Mouse (Mus musculus): Measurements from ENCODE around the gene Zfp526. TPM values are rescaled to one million over a fixed set of nuclear protein-coding genes. Genes with fewer than 3 reads are reported as not detected.

The Zfp526 gene
- total RNA-seq, 2 experiments from 2014 or later: 10.5 to 12.4 TPM

DNA sequence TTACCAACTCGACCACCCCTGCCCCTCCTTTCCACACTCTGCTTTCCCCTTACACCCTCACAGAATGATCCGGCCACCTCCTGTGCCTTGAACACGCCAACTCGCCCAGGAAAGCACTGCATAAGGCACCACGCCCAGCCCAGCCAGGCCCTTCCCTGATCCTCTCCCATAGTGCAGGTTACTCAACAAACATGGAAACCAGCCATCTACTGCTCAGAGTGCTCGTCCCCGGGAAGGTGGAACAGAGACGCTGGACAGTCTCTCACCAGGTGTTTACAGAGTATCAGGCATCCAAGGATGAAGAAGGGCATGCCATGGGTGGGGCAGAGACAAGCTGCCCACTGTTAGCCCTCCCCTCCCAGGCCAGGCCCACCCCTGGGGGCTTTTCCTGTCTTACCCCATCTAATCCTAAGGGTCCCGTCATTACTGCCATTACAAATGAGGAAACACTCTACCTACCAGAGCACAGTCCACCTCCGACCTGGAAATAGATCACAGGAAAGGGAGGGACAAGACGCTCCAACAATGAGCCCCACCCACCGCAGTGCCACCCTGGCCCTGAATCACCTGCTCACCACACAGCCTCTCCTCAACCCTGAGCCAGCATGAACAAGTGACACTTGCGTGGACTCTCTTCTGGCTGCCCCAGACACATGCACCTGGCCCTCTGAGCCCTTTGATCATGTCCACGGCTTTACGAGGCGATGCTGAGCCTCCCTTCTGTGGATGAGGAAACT, 15.0 kb upstream of the Zfp526 start:
- DNase-seq (ENCODE audit: extremely low spot score in 1 of 2, low spot score in 1 of 2): no peak

DNA sequence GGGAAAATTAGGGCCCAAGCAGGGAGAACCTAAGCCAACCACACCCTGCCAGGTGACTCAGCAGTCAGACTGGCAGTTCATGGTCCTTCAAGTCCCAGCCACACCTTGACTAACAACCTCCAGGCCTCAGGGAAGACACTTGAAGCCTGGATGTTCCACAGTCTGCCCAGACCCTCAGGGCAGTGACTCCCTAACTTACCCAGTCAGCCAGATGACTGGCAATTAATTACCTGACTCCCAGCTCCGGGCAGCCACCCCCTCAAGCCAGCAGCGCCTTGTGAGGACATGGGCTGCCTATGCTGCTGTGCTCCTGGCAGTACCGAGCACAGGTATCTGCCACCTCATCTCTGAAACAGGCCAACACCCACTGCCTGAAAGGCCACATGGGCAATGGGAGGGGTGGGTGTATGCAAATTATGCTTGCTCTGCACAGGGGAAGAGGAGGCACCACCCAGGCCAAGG, 12.0 kb upstream of the Zfp526 start:
- DNase-seq (ENCODE audit: extremely low spot score in 1 of 2, low spot score in 1 of 2): no peak

DNA sequence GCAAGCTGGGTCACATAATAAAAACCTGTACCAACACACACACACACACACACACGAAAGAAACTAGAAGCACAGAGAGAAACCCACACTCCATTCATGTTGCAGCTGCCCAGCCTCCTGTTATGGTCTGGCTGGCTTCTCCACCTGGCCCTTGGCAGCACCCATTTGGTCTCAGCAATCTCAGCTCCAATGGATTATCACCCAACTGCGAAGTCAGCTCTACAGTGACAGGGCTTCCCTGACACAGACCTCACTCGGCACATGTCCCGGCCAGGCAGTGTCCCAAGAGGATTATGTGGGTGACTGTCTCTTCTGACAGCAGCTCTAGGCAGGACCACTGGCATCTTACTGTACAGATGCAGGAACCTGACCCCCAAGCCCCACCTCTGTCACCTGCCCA, 10.7 kb upstream of the Zfp526 start:
- DNase-seq (ENCODE audit: extremely low spot score in 1 of 2, low spot score in 1 of 2): no peak

DNA sequence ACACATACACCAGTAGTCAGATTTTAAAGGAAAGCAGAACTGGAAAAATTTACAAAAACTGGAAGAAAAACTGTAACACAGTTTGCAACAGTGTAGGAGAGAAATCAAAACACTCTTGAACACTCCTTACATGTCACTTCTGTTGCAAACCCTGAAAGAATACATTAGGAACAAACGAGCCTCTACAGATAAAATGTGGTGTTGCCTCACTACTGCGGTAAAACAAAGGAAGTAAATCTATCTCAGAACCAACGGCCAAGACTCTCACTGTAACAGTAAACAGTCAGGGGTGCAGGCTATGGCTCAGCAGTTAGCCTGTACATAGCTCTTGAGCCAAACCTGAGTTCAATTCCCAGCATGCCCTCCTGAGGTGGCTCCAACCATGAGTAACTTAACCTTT, 8.1 kb upstream of the Zfp526 start:
- DNase-seq (ENCODE audit: extremely low spot score in 1 of 2, low spot score in 1 of 2): no peak

DNA sequence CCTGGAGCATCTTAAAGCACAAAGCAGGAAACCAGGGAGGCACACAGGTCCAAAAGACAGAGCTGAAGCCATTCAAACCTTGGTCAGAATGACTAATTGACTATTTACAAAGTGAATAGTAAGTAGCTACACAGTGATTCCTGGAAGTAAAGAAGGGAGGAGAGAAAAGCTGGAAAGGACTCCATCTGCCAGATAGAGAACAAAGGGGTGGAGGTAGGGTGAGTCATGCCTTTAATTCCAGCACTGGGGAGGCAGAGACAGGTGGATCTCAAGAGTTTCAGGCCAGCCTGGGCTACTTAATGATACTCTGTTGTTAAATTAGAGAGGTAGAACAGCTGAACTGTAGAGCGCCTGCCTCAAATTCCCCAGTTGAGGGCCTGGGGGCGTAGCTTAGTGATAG, 7.1 kb upstream of the Zfp526 start:
- DNase-seq (ENCODE audit: extremely low spot score in 1 of 2, low spot score in 1 of 2): no peak

DNA sequence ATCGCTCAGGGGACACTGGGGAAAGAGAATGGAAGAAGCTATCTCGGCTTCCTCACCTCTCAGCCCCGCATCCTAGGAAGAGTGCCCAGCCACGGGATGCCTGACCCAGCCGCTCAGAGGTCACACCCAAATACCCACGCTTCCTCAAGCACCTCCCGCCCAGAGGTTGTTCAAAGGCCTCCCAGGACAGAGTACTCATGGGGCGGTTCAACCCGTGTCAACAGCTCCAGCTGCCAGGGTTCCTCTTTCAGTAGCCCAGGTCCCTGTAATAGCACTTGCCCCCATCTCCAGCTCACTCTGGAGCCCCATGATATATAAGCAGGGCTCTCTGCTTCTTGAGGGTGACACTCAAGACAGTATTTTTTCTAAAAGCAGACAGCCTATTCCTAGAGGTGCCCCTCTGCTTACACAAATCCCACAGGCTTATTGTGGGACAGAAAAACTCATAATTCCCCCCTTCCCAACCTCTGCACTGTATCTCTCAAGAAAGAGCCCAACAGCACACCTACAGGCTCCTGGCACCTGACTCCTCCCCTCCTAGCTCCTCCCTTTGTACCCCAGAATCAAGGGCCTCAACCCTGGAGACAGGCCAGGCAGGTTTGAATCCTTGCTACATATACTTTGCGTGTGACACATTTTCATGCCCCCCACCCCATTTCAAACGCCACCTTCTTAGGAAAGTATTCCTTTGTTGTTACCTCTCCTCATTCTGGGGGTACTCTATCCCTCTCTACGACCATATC, 3.4 kb upstream of the Zfp526 start:
- no peak for DNase-seq (ENCODE audit: extremely low spot score in 1 of 2, low spot score in 1 of 2)

DNA sequence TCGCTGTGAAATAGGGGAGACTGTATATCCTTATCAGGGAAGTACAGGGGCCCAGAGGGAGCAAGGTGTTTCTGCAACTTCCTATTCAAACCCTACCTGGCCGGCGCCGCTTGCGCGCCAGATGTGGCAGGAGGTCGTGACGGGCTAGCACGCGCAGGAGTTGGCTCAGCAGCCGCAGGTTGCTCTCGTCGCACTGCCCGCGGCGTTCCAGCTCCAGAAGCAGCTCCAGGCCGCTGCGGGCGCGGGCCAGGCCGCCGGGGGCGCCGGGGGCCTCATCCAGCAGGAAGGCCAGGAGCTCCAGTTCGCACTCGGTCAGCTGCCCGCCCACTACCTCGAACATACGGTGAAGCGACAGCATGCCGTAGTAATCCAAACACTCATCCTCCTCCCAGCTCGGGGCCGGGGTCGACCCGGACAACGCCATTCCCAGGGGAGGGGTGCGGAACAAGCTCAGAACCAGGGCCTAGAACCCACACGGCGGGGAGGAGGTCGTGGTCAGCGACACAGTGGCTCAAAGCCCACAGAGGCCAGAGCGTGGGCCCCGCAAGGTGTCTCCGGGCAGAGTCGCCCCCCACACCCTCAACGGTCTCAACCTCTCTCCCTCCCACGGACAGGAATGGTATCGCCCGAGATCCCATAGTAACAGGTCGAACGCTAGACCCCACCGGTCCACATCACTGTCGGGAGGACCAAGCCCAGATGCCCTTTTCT, 2.4 kb upstream of the Zfp526 start:
- DNase-seq (ENCODE audit: extremely low spot score in 1 of 2, low spot score in 1 of 2): peak; percentile 38 to 51

DNA sequence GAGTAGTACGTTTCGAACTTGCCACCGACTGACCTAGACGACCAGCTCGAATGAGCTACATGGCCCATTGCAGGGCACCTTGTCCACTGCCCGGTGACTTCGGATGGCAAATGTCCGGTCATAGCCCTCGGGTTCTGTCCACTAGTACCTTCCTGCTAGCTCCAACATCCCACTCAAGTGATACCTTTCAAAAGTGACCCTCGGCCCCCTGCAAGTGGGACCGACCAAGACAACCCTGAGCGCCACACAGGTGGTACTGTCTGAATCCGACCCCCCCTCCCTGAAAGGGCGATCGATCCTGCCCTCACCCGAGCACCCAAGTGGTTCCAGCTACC, 1.8 kb upstream of the Zfp526 start:
- no peak for DNase-seq (ENCODE audit: extremely low spot score in 1 of 2, low spot score in 1 of 2)

DNA sequence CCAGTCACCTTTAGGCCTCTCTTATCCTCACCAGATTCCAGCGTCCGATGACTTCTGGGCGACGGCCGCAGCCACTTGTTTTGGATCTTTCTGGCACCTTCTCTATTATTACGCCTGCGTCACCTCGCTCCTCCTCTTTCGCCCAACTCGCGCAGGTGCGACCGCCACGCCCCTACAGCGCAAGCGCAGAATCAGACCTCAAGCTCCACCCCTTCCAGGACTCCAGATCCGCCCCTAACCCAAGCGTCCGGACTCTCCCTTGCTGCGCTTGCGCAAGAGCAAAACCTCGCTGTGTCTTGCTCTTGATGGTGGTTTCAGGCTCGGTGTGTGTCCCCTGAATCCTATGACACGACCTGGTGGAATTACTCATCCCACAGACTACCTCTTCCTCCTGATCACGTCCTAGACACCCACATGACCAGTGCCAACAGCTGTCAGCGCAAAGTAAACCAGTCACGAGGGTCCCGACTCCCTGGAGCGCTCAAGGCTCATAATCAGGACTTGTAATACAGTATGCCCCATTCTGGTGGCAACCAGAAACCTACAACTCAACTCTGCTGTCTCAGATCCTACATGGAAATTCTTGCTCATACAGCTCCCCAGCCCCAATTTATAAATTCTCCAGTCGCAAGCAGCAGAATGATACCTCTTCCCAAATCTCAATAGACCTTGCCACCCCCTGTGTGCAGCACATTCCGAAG, 1.3 kb upstream of the Zfp526 start:
- peak; percentile 82 to 85 for DNase-seq (ENCODE audit: extremely low spot score in 1 of 2, low spot score in 1 of 2)

DNA sequence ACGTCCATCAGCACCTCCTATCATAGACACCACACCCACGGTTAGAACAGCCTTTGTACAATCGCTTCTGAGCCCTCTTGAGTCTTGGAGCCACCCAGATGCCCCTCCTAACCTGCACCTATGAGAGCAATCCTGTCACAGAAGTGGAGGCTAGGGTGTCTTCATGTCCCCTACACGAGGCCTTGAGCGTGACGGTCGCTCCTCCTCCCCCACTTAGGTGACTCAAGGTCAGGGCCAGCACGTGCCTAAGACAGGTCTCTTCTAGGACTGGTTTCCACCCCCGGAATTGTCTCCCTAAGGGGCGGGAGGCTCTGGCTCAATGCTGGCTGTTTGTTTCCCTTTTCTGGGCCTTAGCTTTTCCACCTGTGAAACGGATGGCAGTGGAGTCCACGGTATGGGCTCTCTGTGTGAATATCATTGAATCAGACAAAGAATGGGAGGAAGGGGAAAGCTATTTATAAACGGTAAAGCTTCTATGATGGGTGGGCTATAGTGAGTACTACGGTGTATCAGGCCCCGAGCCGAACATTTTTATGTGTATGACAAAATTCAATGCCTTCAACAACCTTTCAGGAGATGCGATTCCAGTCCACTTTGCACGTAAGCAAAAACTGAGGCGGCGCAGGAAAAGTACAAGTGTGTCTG, 646 bp upstream of the Zfp526 start, which contains the start of gene Dedd2:
Dedd2 (minus strand) TSS at position 159 of the 645 bp plus-strand sequence.
- no peak for DNase-seq (ENCODE audit: extremely low spot score in 1 of 2, low spot score in 1 of 2)

DNA sequence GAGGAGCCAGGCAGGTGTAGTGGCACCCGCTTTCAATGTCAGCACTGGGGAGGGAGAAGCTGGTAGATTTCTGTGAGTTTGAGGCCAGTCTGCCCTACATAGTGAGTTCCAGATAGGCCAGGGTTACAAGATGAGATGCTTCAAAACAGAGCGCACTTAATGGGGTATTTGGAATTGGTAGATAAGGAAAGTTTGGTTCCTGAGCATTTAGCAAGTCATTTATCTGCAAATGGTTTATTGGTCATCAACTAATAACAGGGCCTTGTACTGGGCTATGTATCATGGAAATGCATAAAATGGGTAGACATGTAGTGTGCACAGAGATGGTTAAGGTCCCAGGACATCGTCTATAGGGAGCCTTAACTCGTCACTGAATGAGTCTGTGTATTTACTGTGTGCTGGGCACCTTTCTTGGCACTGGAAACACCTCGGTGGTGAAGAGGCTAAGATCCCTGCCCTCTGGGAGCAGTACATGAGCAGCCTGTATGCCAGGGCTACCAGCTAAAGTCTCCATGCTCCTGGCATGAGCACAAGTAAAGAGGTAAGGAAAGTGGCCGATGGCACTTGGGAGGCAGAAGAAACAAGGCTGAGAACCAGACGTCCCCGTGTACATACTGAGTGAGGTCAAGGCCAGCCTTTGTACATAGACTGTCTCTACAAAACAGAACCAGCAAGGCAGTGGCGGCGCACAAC, 1.2 kb downstream of the Zfp526 start:
- DNase-seq (ENCODE audit: extremely low spot score in 1 of 2, low spot score in 1 of 2): no peak

DNA sequence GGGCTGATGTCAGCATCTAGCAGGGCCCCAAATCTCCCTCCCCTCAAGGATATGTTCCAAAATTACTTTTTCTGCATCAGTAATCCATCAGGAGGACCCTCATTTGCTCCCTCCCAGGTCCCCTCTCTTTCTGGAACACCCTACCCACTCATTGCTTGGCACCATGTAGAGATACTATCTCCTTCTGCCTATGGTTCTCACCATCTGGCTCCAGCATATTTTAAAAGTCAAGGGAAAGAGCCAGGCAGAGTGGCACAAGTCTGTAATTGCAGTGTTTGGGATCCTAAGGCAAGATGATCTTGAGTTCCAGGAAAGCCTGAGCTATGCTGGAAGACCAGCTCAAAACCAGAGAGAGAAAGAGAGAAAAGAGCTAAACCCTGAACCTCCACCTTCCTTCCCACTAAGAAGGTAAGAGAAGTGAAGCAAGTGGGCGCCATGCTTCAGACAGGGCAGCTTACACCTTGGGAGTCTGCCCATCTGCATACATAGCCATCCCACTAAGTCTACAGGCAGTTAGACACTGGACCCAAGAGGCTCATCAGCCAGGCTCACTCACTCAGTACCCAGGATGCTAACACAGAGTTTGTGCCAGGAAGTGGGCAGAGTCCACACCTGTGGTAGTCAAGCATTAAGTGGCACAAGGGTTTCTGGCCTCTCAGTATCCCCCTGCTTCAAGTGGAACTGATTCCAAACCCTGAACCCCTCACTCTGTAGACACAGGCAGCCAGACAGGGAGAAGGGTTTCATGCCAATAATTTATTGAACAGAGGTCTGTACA, 6.5 kb downstream of the Zfp526 start:
- no peak for DNase-seq (ENCODE audit: extremely low spot score in 1 of 2, low spot score in 1 of 2)

DNA sequence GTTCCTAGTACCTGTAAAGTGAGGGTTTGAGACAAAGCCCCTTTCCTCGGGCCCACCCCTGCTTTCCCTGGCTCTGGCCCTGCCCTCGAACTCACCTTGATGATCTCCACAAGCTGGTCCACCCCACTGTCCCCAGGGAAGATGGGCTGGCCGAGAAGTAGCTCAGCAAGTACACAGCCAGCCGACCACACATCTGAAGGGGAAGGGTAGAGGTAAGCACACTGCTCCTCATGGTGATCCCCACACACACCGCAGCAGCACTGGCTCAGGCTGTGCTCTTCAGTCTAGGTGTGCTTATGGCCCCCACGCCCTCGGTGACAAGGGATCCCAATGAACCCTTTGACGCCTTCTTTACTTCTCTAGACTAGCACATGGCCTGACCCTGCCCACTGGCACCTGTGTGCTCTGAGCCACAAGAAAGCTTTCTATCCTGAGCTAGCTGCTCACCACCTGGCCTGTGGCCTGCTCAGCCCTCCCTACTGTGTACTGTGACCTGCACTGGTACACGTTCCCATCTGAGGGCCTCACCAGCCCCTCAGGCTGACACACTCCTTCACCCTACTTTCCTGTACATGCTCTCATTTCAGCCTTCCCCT, 9.6 kb downstream of the Zfp526 start:
- no peak for DNase-seq (ENCODE audit: extremely low spot score in 1 of 2, low spot score in 1 of 2)

DNA sequence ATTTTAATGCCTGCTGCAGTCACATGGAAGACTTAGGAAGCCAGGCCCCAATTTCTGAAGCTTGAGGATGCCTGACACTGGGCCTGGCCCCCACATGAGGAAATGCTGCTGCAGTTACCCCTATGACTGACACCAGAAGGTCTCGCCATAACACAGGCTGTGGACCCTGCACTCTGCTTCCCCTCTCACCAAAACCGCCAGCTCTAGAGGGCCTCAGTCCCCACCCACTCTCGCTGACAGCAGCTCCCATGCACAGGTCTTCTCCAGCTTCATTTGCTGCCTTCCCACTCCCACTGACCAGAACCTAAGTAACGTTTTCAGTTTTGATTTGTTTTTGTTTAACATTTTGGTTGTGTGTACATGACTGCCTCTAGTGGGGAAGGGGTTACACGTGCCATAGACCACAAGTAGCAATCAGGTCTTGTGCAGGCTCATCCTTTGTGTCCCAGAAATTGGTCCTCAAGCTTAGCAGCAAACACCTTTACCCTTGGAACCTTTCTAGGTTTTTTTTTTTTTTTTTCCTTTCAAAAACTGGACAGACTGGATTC, 10.9 kb downstream of the Zfp526 start:
- no peak for DNase-seq (ENCODE audit: extremely low spot score in 1 of 2, low spot score in 1 of 2)

DNA sequence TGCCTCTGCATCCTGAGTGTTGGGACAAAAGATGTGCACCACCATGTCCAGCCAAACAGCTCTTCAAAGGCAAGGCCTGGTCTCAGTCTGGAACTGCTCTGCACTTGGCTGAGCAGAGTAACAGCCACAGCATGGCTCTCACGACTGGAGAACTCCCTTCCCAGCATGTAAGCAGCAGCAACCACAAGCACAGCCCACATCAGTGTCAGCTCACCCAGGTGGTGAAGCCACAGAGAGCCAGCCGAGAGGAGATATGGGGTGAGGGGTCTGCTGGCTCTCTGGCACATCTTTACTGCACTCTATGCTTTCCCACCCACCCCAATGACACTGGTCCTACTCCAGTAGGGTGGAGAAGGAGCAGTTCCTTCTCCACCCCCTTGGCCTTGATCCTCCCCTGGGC, 11.8 kb downstream of the Zfp526 start:
- DNase-seq (ENCODE audit: extremely low spot score in 1 of 2, low spot score in 1 of 2): no peak

DNA sequence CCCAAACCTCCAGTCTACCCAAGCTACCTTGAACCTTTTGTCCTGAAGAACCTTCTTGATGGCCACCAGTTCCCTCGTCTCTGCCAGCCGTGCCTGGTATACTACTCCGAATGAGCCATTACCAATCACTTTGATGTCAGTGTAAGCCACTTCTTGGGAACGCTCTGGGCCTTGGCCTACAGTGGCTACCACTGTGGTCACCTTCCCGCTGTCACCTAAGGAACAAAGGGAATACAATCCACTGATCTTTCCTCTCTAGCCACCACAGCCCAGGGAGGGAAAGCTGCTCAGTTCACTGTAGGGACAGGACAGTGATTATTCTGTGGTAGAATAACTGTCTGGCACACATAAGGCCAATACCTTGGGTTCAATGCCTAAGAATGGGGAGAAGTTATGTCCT, 14.3 kb downstream of the Zfp526 start:
- DNase-seq (ENCODE audit: extremely low spot score in 1 of 2, low spot score in 1 of 2): no peak

DNA sequence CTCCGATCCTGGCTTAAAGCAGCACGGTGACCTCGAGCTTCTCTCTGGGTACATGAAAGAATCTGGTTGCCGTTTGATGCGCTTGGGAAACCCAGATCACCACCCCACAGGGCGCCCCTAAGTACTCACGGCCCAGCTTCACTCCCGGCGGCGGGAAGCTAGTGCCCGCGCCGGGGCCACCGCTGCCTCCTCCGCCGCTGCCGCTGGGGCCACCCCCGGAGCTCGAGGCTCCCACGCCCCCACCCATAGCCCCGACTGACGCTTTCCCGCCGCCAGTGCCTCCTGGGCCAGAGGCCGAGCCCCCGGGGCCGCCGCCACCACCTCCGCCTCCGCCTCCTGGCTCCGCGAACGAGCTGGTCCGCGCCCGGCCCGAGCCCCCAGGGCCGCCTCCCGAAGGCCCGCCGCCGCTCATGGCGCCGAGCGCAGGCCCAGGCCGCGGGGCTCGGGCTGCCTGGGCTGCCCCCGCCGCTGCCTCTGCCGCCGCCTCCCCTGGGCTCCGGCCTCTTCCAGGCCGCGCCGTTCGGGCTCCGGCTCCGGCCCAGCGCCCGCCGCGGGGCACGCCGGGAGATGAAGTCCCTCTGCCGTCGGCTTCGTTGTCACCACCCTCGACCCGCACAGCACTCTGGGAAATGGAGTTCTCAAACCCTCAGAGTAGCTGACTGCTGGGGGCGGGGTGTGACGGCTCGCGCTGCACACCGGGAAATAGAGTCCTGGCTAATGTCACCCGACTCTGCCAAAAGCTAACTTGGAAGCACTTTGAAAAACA, 16.2 kb downstream of the Zfp526 start, which contains the start of gene Gsk3a:
Gsk3a (minus strand) TSS at position 603 of the 766 bp plus-strand sequence.
- peak in 1 of 2 experiments; percentile 87 for DNase-seq (ENCODE audit: extremely low spot score in 1 of 2, low spot score in 1 of 2)

All from layer of hippocampus, postnatal 25 days (tissue).